Mouse (Mus musculus) small intestine, adult 10 weeks (tissue): ENCODE measurements around the gene Tpbgl. TPM values are rescaled to one million over a fixed set of nuclear protein-coding genes. Genes with fewer than 3 reads are reported as not detected.

Experiments
- polyA plus RNA-seq: library from polyadenylated mRNA; stranded (reverse); fragments of 350-450 nt; fragmentation: Illumina TruSeq; extraction: RNeasy Lipid Tissue Mini Kit (QIAGEN cat#74804); gene quantifications from one replicate; pipeline ENCODE4 v1.2.3, GENCODE M21; 2014; ENCODE audit warnings: low replicate concordance

Gene Tpbgl
- 0.52 TPM for polyA plus RNA-seq

GRCm38 (mm10) chr7:99626376-99627270 is at the start of gene Tpbgl:
Gene Tpbgl, minus strand, starts transcription at chr7:99627103.

Other genes with a start within 250 kb of the Tpbgl start
- gene Gdpd5, start 245.7 kb downstream of the Tpbgl start, polyA plus RNA-seq: 0.11 TPM
- gene Klhl35, start 161.1 kb downstream of the Tpbgl start, polyA plus RNA-seq: not detected
- gene Rps3, start 143.4 kb downstream of the Tpbgl start, polyA plus RNA-seq: 387 TPM
- gene Arrb1, start 91.6 kb downstream of the Tpbgl start, polyA plus RNA-seq: 17.4 TPM
- 17.9 TPM for gene Slco2b1, start 84.2 kb upstream of the Tpbgl start, polyA plus RNA-seq
- gene Olfr520, start 103.2 kb upstream of the Tpbgl start, polyA plus RNA-seq: not detected
- gene Olfr521, start 136.4 kb upstream of the Tpbgl start, polyA plus RNA-seq: not detected
- gene Neu3, start 201.3 kb upstream of the Tpbgl start, polyA plus RNA-seq: 6.9 TPM
- not detected for gene Xrra1, start 232.0 kb upstream of the Tpbgl start, polyA plus RNA-seq
- gene Spcs2, start 236.4 kb upstream of the Tpbgl start, polyA plus RNA-seq: 189 TPM